Mouse (Mus musculus): Measurements from ENCODE around the gene Gm21293.
"Not testable (repeated sequence)": the region's sequence is repeated elsewhere in the genome, so short reads cannot be mapped to it uniquely, and the experiment has no call there.

The Gm21293 gene

DNA sequence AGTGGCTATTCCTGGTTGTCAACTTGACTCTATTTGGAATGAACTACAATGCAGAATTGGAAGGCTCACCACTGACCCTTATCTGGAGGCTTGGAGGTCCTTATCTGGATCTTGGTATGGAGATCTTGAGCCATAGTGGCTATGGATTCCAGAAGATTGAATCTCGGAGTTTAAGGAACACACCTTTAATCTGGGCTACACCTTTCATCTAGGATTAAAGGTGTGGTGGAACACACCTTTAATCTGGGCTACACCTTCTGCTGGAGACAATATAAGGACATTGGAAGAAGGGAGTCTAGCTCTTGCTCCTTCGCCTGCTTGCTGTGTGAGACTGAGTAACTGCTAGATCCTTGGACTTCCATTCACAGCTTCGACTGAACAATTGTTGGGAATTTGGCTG is at the start of gene Gm21293:
Gm21293 (plus strand) TSS at position 301 of the 400 bp plus-strand sequence.
- DNase-seq: not testable (repeated sequence)

DNA sequence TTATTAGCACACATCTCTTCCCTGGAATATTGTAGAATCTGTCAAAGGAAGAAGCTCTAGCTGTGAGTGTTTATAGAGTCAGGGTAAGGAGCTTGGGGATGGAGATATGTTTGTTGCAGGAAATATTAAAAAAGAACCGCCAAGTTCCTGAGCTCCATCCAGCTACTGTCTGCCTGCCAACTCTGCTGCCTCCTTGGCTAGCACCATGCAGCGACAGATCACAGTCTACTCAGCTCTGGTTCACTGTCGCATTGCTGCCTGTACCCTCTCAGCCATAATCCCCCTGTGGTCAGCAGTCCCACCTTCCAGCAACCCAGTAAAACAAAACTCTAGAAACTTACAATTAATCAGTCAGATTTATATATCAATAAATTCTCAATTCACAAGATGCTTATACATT is 32.7 kb upstream of the Gm21293 start:
- DNase-seq: no peak

DNA sequence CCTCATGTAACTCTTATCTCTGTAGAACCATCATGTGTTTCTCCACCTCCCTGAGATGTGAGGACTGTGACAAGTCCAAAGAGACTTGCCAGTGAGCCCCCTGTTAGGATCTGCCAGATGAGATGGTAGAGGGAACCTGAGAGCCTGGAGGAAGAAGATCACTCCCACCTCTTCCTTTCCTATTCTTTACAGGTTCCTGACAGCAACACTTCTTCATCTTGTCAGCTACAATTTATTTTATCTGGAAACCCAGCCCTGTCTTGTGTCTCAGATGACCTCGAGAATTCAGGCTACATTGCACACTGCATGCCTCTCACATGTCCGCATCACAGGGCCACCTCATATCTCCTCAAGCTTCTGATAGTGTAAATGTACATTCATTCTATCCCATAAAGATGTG is 24.5 kb upstream of the Gm21293 start:
- DNase-seq: no peak

- not testable (repeated sequence) for DNase-seq
Measured at GRCm38 (mm10) chr10:104151197-104151596, 8.4 kb downstream of the Gm21293 start, which contains the start of gene Gm6763. TSS of gene Gm6763 (plus strand) at chr10:104151497.

DNA sequence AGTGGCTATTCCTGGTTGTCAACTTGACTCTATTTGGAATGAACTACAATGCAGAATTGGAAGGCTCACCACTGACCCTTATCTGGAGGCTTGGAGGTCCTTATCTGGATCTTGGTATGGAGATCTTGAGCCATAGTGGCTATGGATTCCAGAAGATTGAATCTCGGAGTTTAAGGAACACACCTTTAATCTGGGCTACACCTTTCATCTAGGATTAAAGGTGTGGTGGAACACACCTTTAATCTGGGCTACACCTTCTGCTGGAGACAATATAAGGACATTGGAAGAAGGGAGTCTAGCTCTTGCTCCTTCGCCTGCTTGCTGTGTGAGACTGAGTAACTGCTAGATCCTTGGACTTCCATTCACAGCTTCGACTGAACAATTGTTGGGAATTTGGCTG is 16.9 kb downstream of the Gm21293 start, which contains the start of gene Gm8764:
Gm8764 (plus strand) TSS at position 301 of the 400 bp plus-strand sequence.
- not testable (repeated sequence) for DNase-seq

- DNase-seq: not testable (repeated sequence)
Measured at GRCm38 (mm10) chr10:104168215-104168614, 25.4 kb downstream of the Gm21293 start, which contains the start of gene Gm21304. TSS of gene Gm21304 (plus strand) at chr10:104168515.

GRCm38 (mm10) chr10:104176724-104177123 is 33.9 kb downstream of the Gm21293 start, which contains the start of gene Gm21312:
TSS of gene Gm21312 (plus strand) at chr10:104177024.
- DNase-seq: not testable (repeated sequence)

DNA sequence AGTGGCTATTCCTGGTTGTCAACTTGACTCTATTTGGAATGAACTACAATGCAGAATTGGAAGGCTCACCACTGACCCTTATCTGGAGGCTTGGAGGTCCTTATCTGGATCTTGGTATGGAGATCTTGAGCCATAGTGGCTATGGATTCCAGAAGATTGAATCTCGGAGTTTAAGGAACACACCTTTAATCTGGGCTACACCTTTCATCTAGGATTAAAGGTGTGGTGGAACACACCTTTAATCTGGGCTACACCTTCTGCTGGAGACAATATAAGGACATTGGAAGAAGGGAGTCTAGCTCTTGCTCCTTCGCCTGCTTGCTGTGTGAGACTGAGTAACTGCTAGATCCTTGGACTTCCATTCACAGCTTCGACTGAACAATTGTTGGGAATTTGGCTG is 42.4 kb downstream of the Gm21293 start, which contains the start of gene Gm20765:
Gm20765 (plus strand) TSS at position 301 of the 400 bp plus-strand sequence.
- DNase-seq: not testable (repeated sequence)

- DNase-seq: not testable (repeated sequence)
Measured at GRCm38 (mm10) chr10:104193742-104194141, 51.0 kb downstream of the Gm21293 start, which contains the start of gene Gm4340. TSS of gene Gm4340 (plus strand) at chr10:104194042.
